Mouse (Mus musculus): ENCODE measurements around the gene Prkg1. TPM values are rescaled to one million over a fixed set of nuclear protein-coding genes. Genes with fewer than 3 reads are reported as not detected.

Prkg1 gene
- polyA plus RNA-seq, 1 experiment from 2014 or later: 5.6 TPM

DNA sequence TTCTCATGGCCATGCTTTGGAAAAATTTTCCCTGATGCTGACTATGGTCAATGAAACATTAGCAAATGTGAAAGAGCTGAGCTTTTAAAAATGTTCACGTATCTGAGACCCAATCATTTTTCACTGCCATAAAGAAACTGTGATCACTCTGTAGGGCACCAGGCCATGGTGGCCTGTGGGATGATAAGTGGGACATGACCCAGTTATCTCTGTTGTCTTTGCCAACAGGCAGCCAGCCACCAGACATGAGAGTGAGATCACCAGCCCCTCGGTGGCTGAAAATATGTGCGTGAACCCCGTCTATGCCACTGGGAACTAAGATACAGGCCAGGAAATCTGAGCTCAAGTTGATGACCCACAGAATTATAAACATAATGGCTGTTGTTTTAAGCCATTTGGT lies 14.2 kb upstream of the Prkg1 start:
- Histone ChIP-seq H3K9me3 (ENCODE audit: control insufficient read depth, low read length) (no peaks in the 10 kb centered on the region), H3K36me3 (ENCODE audit: control insufficient read depth, insufficient read depth, low read length) (no peaks in the 10 kb centered on the region), H3K4me2 (ENCODE audit: low read depth, low read length, severe bottlenecking) (no peak overlapping the region), H3K27me3 (ENCODE audit: control insufficient read depth, insufficient read depth, low read length) (no peaks in the 10 kb centered on the region), H3K9ac (ENCODE audit: low read length) (no peak overlapping the region), H3K4me1 (replicated peaks; ENCODE audit: control insufficient read depth, insufficient read depth, low read length) (no peaks in the 10 kb centered on the region), H3K27ac (ENCODE audit: low read depth, low read length) (no peak overlapping the region), H3K4me3 (ENCODE audit: low read depth, low read length) (no peak overlapping the region)
- 83% methylated on average over 4 of the region's 4 CpGs for WGBS
- ATAC-seq (replicated peaks; ENCODE audit: low FRiP score): no peak
- no peak for DNase-seq (ENCODE audit: low spot score)

DNA sequence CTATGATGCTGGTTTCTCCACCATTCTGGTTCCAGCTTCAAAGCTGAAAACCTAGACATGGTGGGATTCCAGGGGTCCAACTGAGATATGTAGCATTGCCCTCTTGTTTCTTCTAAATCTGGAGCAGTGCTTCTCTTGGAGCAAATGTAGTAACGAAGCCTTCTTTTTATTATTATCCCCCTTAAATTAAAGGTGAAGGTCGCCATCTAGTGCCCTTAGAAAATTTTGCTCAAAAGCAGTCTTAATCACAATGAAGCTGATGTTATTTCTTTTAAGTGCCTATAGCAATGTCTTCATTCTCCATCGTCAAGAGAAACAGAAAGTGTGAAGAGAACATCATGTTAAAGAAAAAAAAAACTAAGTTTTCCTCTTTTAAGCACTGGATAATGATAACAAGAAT lies 2.2 kb upstream of the Prkg1 start:
- DNase-seq (ENCODE audit: low spot score) (no peak), ATAC-seq (replicated peaks; ENCODE audit: low FRiP score) (no peak)
- 7% methylated on average over 3 of the region's 3 CpGs for WGBS
- no peak overlapping the region for H3K27ac ChIP-seq (ENCODE audit: low read depth, low read length)
- H3K36me3 ChIP-seq (ENCODE audit: control insufficient read depth, insufficient read depth, low read length): no peaks in the 10 kb centered on the region
- H3K4me2 ChIP-seq (ENCODE audit: low read depth, low read length, severe bottlenecking): no peak overlapping the region
- no peaks in the 10 kb centered on the region for H3K9me3 ChIP-seq (ENCODE audit: control insufficient read depth, low read length)
- no peak overlapping the region for H3K9ac ChIP-seq (ENCODE audit: low read length)
- H3K4me1 ChIP-seq (replicated peaks; ENCODE audit: control insufficient read depth, insufficient read depth, low read length): peaks cover 10% of the 10 kb centered on the region
- H3K4me3 ChIP-seq (ENCODE audit: low read depth, low read length): no peak overlapping the region
- peaks cover 15% of the 10 kb centered on the region for H3K27me3 ChIP-seq (ENCODE audit: control insufficient read depth, insufficient read depth, low read length)

DNA sequence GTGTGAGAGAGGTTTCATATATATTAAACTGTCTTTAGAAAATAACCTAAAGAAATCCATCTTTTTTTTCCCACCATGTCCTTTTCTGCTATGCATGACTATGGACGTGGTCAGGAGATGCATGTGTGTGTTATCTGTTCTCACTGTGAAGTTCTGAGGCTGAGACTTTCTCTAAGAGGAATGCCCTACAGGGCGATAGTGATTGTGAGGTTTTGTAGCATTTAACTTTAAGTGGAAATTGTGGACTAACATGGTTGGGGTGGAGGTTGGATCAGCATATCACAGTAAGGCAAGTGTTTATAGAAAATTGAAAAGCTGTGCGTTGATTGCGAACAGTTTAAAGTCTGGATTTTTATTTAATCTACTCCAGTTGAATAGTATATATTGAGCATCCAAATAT lies 618 bp upstream of the Prkg1 start:
- ATAC-seq (replicated peaks; ENCODE audit: low FRiP score): no peak
- WGBS: 31% methylated on average over 4 of the region's 4 CpGs

DNA sequence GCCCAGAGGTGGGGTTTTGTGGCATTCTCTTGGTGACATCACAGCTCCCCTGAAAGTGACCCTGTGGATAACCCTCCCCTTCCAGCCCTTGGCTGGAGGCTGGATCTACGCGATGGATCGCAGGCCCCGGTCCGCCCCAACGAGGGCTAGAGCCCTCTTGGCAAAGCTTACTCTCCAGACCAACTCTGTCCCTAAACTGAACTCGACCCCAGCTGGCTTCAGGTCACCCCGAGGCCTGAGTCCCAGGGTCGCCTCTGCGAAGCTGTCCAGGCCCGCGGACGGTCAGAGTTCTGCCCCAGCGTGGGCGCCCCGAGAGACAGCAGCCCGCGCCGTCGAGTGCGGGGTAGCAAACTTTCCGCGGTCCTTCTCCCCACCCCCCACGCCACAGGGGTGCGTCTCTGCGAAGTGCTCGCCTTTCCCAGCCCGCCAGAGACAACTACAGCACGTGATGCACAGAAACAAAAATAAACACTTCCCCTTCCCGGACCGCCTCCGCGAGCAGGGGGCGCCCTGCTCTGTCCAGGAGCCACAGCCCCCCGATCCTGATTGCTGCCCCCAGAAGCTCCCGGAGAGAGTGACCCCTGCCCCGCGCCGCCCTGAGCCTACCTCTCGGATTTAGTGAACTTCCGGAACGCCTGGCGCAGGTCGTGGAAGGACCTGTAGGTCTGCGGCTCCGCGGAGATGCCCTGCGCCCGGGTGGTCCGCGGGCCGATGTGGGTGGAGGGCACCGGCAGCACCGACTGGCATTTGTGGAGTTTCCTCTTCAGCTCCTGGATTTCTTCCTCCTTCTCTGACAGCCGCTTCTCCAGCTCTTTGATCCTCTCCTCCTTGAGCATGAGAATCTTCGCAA lies 657 bp downstream of the Prkg1 start:
- peak; percentile 74 for DNase-seq (ENCODE audit: low spot score)
- no peak overlapping the region for H3K27ac ChIP-seq (ENCODE audit: low read depth, low read length)
- peak overlapping the region; percentile 96 for H3K4me2 ChIP-seq (ENCODE audit: low read depth, low read length, severe bottlenecking)
- H3K27me3 ChIP-seq (ENCODE audit: control insufficient read depth, insufficient read depth, low read length): peaks cover 17% of the 10 kb centered on the region
- peaks cover 10% of the 10 kb centered on the region for H3K4me1 ChIP-seq (replicated peaks; ENCODE audit: control insufficient read depth, insufficient read depth, low read length)
- H3K36me3 ChIP-seq (ENCODE audit: control insufficient read depth, insufficient read depth, low read length): no peaks in the 10 kb centered on the region
- H3K9me3 ChIP-seq (ENCODE audit: control insufficient read depth, low read length): no peaks in the 10 kb centered on the region
- peak; percentile 55 for ATAC-seq (replicated peaks; ENCODE audit: low FRiP score)
- under 1% methylated on average over 55 of the region's 56 CpGs for WGBS
- peak overlapping the region; percentile 39 for H3K9ac ChIP-seq (ENCODE audit: low read length)
- H3K4me3 ChIP-seq (ENCODE audit: low read depth, low read length): peak overlapping the region; percentile 50

More for the DNA sequence above, 618 bp upstream of the Prkg1 start:
- Histone ChIP-seq H3K27me3 (ENCODE audit: control insufficient read depth, insufficient read depth, low read length) (peaks cover 17% of the 10 kb centered on the region), H3K9ac (ENCODE audit: low read length) (no peak overlapping the region), H3K4me2 (ENCODE audit: low read depth, low read length, severe bottlenecking) (no peak overlapping the region), H3K36me3 (ENCODE audit: control insufficient read depth, insufficient read depth, low read length) (no peaks in the 10 kb centered on the region), H3K9me3 (ENCODE audit: control insufficient read depth, low read length) (no peaks in the 10 kb centered on the region), H3K4me3 (ENCODE audit: low read depth, low read length) (no peak overlapping the region), H3K27ac (ENCODE audit: low read depth, low read length) (no peak overlapping the region), H3K4me1 (replicated peaks; ENCODE audit: control insufficient read depth, insufficient read depth, low read length) (peaks cover 10% of the 10 kb centered on the region)
- no peak for DNase-seq (ENCODE audit: low spot score)

DNA sequence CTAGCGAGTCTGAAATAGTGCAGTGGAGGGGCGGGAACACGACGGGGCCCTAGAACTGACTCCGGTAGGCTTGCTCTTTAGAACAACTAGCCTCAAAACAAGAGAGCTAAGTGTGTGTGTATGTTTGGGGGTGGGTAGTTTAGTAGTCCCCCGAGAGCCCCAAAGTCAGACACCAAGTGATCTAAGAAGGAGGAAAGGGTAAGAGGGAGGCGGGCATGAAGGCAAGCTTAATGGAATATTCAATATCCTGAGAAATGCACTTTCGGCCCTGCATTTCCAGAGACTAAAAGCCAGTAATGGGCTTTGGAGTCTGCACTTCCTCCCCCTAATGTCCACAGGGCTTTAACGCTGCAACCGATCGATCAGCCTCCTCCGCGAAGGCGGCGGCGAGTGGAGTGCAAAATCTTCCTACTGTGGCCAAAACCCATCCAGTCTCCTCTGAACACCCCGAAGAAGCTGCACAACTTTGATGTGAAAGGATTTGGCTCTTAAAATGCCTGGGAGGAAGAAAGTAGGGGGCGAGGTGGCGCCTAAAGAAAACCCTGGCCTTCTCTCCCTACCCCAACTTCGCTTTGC lies 1.5 kb downstream of the Prkg1 start:
- Histone ChIP-seq H3K9me3 (ENCODE audit: control insufficient read depth, low read length) (no peaks in the 10 kb centered on the region), H3K36me3 (ENCODE audit: control insufficient read depth, insufficient read depth, low read length) (no peaks in the 10 kb centered on the region), H3K27ac (ENCODE audit: low read depth, low read length) (no peak overlapping the region), H3K4me2 (ENCODE audit: low read depth, low read length, severe bottlenecking) (peak overlapping the region; percentile 96), H3K9ac (ENCODE audit: low read length) (0 out of 2 replicates have a peak overlapping the region, but pooled peaks have one; percentile 5), H3K4me1 (replicated peaks; ENCODE audit: control insufficient read depth, insufficient read depth, low read length) (peaks cover 10% of the 10 kb centered on the region), H3K4me3 (ENCODE audit: low read depth, low read length) (peak overlapping the region; percentile 50), H3K27me3 (ENCODE audit: control insufficient read depth, insufficient read depth, low read length) (peaks cover 17% of the 10 kb centered on the region)
- DNase-seq (ENCODE audit: low spot score): peak; percentile 52
- no peak for ATAC-seq (replicated peaks; ENCODE audit: low FRiP score)
- WGBS: 3% methylated on average over 20 of the region's 20 CpGs

DNA sequence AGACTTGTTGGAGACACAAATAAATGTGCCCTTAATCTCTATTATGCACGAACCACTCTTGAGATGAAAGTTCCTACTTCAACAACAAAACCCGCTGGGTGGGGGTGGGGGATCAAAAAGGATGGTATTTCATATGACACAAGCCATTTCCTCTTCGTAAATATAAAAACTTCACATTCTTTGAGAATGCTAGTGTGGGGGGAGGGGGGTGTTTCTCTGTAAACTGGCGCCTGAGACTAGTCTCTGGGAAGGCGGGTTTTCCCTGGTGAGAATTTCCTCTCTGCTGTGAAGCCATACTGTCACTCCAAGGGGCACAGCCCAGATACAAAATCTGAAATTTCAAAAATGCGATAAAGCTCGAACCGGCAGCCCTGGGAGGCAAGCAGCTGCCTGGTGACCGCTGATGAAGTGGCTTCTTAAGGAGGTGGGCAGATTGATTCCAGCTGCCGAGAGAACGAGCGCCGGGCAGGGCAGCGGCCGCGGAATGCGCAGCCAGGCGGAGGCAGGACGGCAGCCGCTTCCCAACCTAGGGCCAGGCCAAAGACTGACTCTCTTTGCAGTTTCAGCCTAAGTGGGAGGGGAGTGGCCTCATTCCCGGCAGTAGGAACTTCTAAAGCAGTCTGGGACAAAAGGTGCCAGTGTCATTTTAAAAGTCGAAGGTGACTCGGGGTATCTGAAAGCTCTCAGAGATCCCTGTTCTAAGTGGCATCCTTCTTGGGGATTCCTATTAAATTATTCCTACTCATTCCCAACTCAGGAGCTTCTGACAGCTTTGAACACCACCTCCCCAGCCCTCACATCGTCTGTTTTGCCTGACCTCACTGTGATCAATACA lies 2.2 kb downstream of the Prkg1 start:
- Histone ChIP-seq H3K4me3 (ENCODE audit: low read depth, low read length) (peak overlapping the region; percentile 50), H3K9ac (ENCODE audit: low read length) (no peak overlapping the region; the same call in 1 of the 2 replicates), H3K4me2 (ENCODE audit: low read depth, low read length, severe bottlenecking) (peak overlapping the region; percentile 96), H3K27me3 (ENCODE audit: control insufficient read depth, insufficient read depth, low read length) (peaks cover 17% of the 10 kb centered on the region), H3K4me1 (replicated peaks; ENCODE audit: control insufficient read depth, insufficient read depth, low read length) (peaks cover 10% of the 10 kb centered on the region), H3K27ac (ENCODE audit: low read depth, low read length) (no peak overlapping the region), H3K9me3 (ENCODE audit: control insufficient read depth, low read length) (no peaks in the 10 kb centered on the region), H3K36me3 (ENCODE audit: control insufficient read depth, insufficient read depth, low read length) (no peaks in the 10 kb centered on the region)
- ATAC-seq (replicated peaks; ENCODE audit: low FRiP score) (peak; percentile 25), DNase-seq (ENCODE audit: low spot score) (peak; percentile 74)
- under 1% methylated on average over 24 of the region's 24 CpGs for WGBS

DNA sequence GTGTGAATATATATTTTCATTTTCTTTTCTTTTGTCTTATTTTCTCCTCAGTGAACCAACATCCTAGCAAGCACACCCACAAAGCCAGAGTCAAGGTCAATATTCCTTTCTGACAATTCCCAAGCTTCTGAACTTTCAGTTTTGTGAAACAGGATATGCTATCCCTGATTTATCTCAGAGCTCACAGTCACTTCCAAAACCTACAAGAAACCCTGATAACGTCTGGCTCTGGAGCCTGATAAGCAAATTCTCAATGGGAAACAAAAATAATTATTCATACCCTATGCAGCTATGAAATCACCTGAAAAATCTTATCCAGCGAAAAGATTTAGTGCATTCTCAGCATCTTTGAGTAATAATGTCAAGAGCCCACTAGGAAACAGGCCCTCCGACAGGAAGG lies 5.0 kb downstream of the Prkg1 start:
- Histone ChIP-seq H3K9me3 (ENCODE audit: control insufficient read depth, low read length) (no peaks in the 10 kb centered on the region), H3K4me2 (ENCODE audit: low read depth, low read length, severe bottlenecking) (no peak overlapping the region), H3K27me3 (ENCODE audit: control insufficient read depth, insufficient read depth, low read length) (peaks cover 17% of the 10 kb centered on the region), H3K9ac (ENCODE audit: low read length) (no peak overlapping the region), H3K4me1 (replicated peaks; ENCODE audit: control insufficient read depth, insufficient read depth, low read length) (peaks cover 10% of the 10 kb centered on the region), H3K4me3 (ENCODE audit: low read depth, low read length) (no peak overlapping the region), H3K27ac (ENCODE audit: low read depth, low read length) (no peak overlapping the region), H3K36me3 (ENCODE audit: control insufficient read depth, insufficient read depth, low read length) (no peaks in the 10 kb centered on the region)
- DNase-seq (ENCODE audit: low spot score): no peak
- 69% methylated on average over 3 of the region's 3 CpGs for WGBS
- ATAC-seq (replicated peaks; ENCODE audit: low FRiP score): no peak

DNA sequence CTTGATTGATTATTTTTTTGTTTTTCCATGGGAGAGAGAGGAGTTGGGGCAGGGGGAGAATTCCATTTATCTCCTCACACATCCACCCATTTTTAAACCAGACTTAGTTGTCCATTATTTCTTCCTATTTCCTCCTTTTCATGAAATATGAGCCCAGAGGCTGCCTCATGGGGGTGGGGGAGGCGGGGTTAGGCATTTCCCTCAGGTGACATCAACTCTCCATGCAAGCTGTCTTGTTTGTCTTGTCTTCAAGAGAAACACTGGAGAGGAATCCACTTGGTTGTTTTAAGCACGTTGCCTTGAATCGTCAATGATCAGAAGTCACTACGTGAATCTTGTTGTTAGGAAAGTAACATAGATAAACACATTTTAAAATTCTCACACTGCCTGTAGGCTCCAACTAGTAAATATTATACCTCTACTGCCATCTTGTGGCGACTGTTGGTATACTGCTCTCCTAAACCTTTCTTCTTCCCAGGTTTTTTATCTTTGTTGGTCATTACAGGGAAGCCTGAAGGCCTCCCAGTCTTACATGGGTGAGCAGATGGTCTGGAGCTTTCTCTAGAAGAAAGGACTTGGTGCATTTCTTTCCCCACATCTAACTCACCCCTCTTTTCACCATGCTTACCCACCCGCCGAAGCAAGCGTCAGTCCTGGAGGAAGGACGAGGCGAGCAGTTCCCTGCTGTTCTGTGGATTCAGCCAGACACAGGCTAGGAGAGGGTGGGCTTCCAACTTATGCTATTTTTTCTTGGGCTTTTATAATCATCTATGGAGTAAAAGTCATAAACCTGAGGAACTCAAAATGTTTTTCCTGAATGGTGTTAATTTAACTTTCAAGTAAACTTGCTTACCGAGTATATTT lies 8.7 kb downstream of the Prkg1 start:
- no peaks in the 10 kb centered on the region for H3K27me3 ChIP-seq (ENCODE audit: control insufficient read depth, insufficient read depth, low read length)
- H3K9me3 ChIP-seq (ENCODE audit: control insufficient read depth, low read length): no peaks in the 10 kb centered on the region
- H3K4me3 ChIP-seq (ENCODE audit: low read depth, low read length): no peak overlapping the region
- H3K4me1 ChIP-seq (replicated peaks; ENCODE audit: control insufficient read depth, insufficient read depth, low read length): no peaks in the 10 kb centered on the region
- H3K36me3 ChIP-seq (ENCODE audit: control insufficient read depth, insufficient read depth, low read length): no peaks in the 10 kb centered on the region
- peak; percentile 58 for ATAC-seq (replicated peaks; ENCODE audit: low FRiP score)
- WGBS: 38% methylated on average over 11 of the region's 11 CpGs
- H3K4me2 ChIP-seq (ENCODE audit: low read depth, low read length, severe bottlenecking): no peak overlapping the region
- peak; percentile 75 for DNase-seq (ENCODE audit: low spot score)
- no peak overlapping the region for H3K27ac ChIP-seq (ENCODE audit: low read depth, low read length)
- no peak overlapping the region for H3K9ac ChIP-seq (ENCODE audit: low read length)
